Mouse (Mus musculus) C2C12 (cell line): ENCODE measurements around the gene Gm28036.

ENCODE experiments used
- CEBPB ChIP-seq: IDR thresholded peaks from one replicate; pipeline ENCODE4 v1.6.1; 2011; ENCODE audit warnings: low read depth, mild to moderate bottlenecking, control low read depth, moderate library complexity
- CTCF ChIP-seq: IDR thresholded peaks from one replicate; pipeline ENCODE4 v1.5.1; 2011; ENCODE audit not compliant: control insufficient read depth, insufficient read depth, insufficient read length
- FOSL1 ChIP-seq: IDR thresholded peaks from one replicate; pipeline ENCODE4 v1.8.0; 2011; ENCODE audit warnings: mild to moderate bottlenecking, low read length; ENCODE audit not compliant: poor library complexity, insufficient read depth, severe bottlenecking
- MAX ChIP-seq: IDR thresholded peaks from one replicate; pipeline ENCODE4 v1.6.1; 2011; ENCODE audit warnings: mild to moderate bottlenecking, control low read depth
- MYOD1 ChIP-seq: IDR thresholded peaks from one replicate; pipeline ENCODE4 v1.6.1; 2011; ENCODE audit warnings: low read depth; ENCODE audit not compliant: control insufficient read depth, insufficient read length
- MYOG ChIP-seq: IDR thresholded peaks from one replicate; pipeline ENCODE4 v1.6.1; 2011; ENCODE audit not compliant: control insufficient read depth, insufficient read length; ENCODE audit errors: extremely low read depth
- USF1 ChIP-seq: IDR thresholded peaks from one replicate; pipeline ENCODE4 v1.6.1; 2011; ENCODE audit warnings: low read depth, mild to moderate bottlenecking, control low read depth, moderate library complexity

GRCm38 (mm10) chr2:156145486-156146130 is 18.7 kb upstream of the Gm28036 start:
- TF ChIP-seq CTCF, result no peak
- no peak for TF ChIP-seq FOSL1
- TF ChIP-seq USF1, result no peak
- TF ChIP-seq MYOG, result no peak
- TF ChIP-seq MYOD1, result no peak
- TF ChIP-seq MAX, result no peak
- TF ChIP-seq CEBPB, result no peak
